Mouse (Mus musculus) MN1 (cell line): ENCODE measurements around the gene Plod1.

Experiments
- DNase-seq: peaks from one replicate; pipeline ENCODE4 v3.0.0-alpha.2; 2016; ENCODE audit warnings: low spot score

Plod1 gene

GRCm38 (mm10) chr4:147936331-147936954, at the start of gene Plod1:
Plod1 (minus strand) TSS chr4:147936767.
- peak; percentile 89 for DNase-seq

GRCm38 (mm10) chr4:147985205-147986132, 48.9 kb upstream of the Plod1 start, which contains the start of gene Nppb:
Nppb (plus strand) TSS chr4:147985788.
- no peak for DNase-seq

DNA sequence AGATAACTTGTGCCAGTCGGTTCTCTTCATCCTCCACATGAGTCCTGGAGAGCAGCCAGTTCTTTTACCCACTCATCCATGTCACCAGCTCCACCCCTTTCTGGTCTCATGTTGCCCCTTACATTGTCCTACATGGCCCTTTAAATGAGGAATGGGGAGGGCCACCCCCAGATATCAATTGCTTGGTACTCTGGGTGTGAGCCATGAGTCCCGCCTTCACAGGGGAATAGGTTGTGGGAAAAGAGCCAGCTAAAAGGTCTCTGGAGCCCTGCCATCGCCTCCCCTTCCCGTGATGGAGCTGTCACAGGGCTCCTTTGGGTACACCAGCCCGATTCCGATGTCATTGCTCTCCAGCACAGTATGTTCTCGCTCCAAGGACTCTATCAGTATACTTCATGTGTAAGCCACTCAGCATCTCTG, 42.9 kb upstream of the Plod1 start:
- DNase-seq = no peak

DNA sequence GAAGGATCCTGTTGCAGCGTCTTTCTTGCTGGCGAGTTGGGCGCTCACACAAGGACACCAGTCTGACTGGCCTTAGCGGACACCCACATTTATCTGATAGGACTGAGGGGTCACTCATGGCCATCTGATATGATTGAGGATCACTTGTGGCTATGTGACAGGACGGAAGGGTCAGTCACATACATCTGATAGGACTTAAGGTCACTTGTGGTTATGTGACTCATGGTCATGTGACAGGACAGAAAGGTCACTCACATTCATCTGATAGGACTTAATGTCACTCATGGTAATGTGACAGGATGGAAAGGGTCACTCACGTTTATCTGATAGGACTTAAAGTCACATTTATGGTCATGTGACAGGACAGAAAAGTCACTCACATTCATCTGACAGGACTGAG, 41.8 kb upstream of the Plod1 start:
- no peak for DNase-seq

DNA sequence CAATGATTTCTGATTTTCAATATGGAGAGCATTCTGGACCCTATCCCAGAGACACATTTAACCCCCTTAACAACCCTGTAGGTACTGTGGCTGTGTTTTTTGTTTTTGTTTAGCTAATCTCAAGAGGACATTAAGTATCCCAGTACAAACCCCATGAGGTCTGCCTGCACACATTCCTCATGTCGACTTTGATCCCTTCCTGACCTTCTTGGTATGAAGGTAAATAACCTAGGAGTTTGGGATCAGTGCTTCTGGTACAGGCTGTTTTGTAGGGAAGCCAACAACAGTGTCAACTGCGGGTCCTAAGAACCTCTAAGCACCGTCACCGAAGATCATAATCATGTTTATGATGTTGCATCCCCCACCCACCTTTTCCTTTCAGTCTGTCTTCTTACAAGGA, 41.2 kb upstream of the Plod1 start:
- DNase-seq = no peak

DNA sequence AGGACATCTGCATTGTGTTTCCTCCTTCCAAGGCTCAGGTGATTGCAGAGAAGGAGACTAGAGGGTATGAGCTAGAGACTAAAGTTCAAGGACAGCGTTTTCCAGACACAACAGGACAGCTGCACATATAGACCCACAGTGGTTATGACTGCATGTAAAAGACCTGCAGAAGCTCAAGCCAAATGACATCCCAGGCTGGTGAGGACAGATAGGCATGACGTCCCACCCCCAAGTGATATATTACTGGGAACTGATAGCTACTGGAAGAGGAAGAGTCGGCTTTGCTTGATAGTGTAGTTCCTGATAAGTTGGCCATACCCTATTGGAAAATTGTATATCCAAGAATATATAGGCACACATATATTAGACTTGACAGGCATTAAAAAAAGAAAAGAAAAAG, 39.7 kb upstream of the Plod1 start:
- DNase-seq = no peak

GRCm38 (mm10) chr4:147969337-147969736, 32.8 kb upstream of the Plod1 start:
- no peak for DNase-seq

DNA sequence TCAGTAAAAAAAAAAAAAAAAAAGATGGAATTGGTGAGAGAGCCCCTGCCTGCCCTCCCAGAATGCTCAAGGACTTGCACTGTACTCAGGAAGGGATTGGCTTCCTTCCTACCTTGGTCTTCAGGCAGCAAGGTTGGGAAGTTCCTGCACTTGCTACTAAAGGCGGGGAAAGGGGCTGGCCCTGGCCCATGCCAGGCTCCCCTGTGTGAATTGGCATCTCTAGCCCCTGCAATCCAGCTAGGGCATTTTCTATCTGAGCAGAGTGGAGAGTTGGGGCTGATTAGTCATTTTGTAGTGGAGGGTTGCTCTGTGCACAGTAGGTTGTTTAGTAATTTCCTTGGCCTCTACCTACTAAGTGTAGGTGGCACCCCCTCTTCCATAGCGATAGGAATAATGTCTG, 32.2 kb upstream of the Plod1 start:
- no peak for DNase-seq

GRCm38 (mm10) chr4:147965712-147966111, 29.1 kb upstream of the Plod1 start:
- no peak for DNase-seq

GRCm38 (mm10) chr4:147963623-147964022, 27.1 kb upstream of the Plod1 start:
- no peak for DNase-seq

DNA sequence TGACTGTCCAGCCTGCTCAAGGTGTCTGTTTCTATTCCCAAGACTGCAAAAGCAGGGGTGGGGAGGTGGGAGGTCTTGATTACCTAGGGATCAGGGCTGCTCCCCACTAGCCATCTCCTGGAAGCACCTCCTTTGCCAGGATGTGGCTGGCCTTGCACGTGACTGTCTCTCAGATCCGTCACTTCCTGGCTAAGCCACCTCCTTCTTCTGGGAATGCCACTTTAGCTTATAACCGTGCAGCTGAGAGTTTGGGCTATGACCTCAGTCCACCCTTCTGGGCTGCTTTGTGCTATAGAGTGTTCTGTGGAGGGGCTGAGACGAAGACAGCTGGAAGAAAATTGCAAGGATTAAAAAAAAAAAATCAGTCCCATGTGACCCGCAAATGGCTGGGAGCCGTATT, 26.2 kb upstream of the Plod1 start:
- peak; percentile 70 for DNase-seq

DNA sequence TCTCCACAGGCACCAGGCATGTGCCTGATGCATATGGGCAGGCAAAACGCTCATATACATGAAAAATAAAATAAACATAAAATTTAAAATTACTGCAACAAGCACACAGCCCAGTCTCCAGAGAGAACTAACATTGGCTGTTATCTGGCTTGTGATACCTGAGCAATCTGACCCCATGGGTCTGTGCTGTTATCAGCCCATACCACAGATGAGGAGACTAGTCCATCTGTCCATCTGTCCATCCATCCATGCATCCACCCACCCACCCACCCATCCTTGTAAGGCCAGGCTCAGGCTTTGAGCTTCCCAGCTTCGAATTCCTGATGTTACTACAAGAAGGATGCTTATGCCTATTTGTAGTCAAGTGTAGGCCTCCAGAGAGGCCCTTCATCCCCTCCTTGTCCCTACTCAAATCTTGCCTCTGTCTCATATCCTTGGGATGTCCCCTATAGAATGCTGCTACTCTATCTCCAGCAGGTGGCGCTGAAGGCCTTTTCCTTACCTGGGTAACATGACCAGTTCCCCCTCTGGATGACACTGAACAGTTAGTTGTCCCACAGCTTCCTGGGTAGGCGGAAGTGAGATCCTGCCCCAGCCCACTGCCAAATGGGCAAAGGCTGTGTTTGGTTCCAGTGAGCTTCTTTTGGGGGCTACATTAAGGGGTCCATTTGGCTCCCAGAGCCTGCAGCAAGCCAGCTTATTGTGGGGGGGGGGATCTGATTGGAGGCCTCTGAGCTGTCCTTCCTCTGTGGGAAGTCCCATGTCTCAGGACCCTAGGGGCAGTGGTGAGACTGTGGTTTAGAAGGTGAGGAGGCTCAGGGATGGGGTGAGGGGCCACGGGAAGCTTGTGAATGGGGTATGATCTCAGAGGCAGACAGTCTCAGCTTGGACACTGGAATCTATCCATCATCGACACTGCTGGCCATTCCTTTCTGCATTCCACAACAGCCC, 23.6 kb upstream of the Plod1 start:
- DNase-seq = peak; percentile 92

- DNase-seq = no peak
Observed at GRCm38 (mm10) chr4:147957141-147957540, 20.6 kb upstream of the Plod1 start.

DNA sequence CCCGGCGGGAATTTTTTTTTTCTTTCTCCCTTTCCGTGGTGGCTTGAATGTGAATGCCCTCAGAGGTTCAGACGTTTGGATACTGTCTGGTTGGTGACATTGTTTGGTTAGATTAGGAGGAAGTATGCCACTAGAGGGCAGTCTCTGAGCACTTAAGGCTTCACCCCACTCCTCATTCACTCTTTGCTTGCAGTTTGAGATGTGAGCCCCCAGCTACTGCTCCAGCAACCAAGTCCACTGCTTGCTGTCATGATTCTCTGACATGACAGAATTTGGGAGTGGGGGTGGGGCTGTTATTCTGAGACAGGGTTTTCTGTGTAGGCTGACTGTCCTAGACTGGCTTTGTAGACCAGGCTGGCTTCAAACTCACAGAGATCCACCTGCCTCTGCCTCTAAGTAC, 17.0 kb upstream of the Plod1 start:
- DNase-seq = peak; percentile 67

DNA sequence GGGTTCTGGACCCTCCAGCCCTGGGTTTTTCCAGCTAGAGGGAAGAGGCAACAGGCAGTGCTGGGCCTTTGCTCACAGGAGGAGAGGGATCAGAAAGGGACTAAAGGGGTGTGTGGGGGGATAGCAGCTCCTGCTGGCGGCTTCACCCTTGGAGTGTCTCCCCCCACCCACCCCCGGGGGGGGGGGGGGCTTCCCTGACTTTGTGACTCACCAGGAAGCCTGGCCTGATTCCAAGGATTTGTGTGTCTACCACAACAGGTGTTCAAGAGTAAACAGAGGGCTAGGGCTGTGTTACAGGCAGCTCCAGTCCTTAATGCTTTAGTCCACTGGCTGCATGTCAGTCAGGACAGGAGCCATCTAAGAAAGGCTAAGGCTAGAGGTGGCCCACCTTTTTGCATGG, 10.9 kb upstream of the Plod1 start:
- DNase-seq = peak; percentile 51

GRCm38 (mm10) chr4:147943005-147943404, 6.4 kb upstream of the Plod1 start:
- DNase-seq = no peak

GRCm38 (mm10) chr4:147941045-147942020, 4.8 kb upstream of the Plod1 start:
- DNase-seq = peak; percentile 51

GRCm38 (mm10) chr4:147940576-147941044, 4.0 kb upstream of the Plod1 start, which contains the start of gene 2510039O18Rik:
2510039O18Rik (plus strand) TSS chr4:147940895.
- peak; percentile 94 for DNase-seq

GRCm38 (mm10) chr4:147940111-147940510, 3.5 kb upstream of the Plod1 start:
- peak; percentile 56 for DNase-seq
